Comparison of ENCODE assay signal across 14 mouse cellular contexts in the genomic region with DNA sequence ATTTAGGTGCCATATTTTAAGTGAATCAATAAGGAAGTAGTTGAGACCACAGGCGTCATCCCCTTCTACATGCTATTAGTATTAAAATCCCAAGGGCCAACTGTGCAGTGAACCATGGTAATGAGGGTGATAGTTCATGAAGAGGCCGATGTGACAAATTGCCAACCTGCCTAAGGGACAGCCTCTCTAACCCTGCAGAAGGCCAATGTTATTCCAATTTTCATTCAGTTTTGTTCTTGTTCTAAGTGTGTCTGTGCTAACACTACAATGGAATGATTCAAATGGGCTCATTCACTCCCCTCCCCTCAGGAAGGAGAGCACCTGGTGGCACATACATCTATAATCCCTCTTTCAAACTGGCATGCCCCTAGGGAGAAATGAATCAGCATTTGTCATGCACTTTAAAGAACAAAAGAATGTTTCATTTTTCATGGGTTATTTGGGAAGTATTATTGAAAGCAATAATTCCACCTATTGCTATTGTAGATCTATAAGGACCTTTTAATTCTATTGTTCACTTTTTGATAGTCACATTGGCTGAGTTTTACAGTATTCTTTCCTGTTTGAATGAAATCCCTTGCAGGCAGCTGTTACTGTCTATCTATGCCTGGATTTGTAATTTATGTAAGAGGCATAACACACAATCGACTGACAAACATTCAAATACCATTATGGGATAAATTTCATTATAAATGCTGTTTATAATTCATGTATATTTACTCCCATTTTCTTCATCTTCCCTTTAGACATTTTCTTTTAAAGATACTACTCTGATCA.
A peak's percentile ranks its signal among the peaks of the same experiment; 100 is the strongest.
DNase-seq lines count a peak whose midpoint lies in the region; ATAC-seq lines count a peak whose summit lies in the region.
"Had no signal": no experiment of that assay in that cellular context is flagged by ENCODE, and none has a peak within 500 bp of the region (broad histone marks: within the 10 kb centered on the region; RNA-seq: fewer than 3 reads in every experiment).

No protein-coding gene starts in this region.

- H3K4me2 ChIP-seq in kidney, embryonic 14.5 days (replicated peaks; ENCODE audit: low read depth, low read length), result no peak overlapping the region
- no peak overlapping the region for H3K4me2 ChIP-seq in neural tube, embryonic 12.5 days (replicated peaks)
- H3K4me2 ChIP-seq: lung, embryonic 15.5 days had no signal

- no peak overlapping the region for H3K4me3 ChIP-seq in kidney, embryonic 14.5 days (ENCODE audit: low read length)
- no peak overlapping the region for H3K4me3 ChIP-seq in neural tube, embryonic 12.5 days
- H3K4me3 ChIP-seq: gastrocnemius, adult 2 months; lung, embryonic 15.5 days had no signal

- H3K27me3 ChIP-seq in kidney, embryonic 14.5 days (ENCODE audit: control insufficient read depth, insufficient read depth, low read length), result no peaks in the 10 kb centered on the region
- no peaks in the 10 kb centered on the region for H3K27me3 ChIP-seq in neural tube, embryonic 12.5 days (replicated peaks)
- H3K27me3 ChIP-seq: lung, embryonic 15.5 days had no signal

- DNase-seq in kidney, postnatal 14 days, result no peak
- peak; percentile 4 for DNase-seq in brain, adult 2 months (ENCODE audit: low read depth, low spot score)
- peak; percentile 48 for DNase-seq in forelimb bud, embryonic 11.5 days (ENCODE audit: low read depth, low spot score)
- no peak for DNase-seq in thymus, postnatal 4 days
- no peak for DNase-seq in left cerebral cortex, adult 18-20 months (ENCODE audit: low spot score in 2 of 2)
- no peak for DNase-seq in urinary bladder, postnatal 25 days (ENCODE audit: low spot score)
- DNase-seq: adrenal gland, postnatal 36 days; gastrocnemius, adult 2 months; heart, postnatal 14 days; liver had no signal

- H3K4me1 ChIP-seq in kidney, embryonic 14.5 days (ENCODE audit: control insufficient read depth, insufficient read depth, low read length), result no peaks in the 10 kb centered on the region
- H3K4me1 ChIP-seq in neural tube, embryonic 12.5 days, result peaks cover 6% of the 10 kb centered on the region; the same call in 1 of the 2 replicates
- H3K4me1 ChIP-seq: lung, embryonic 15.5 days had no signal

- no peaks in the 10 kb centered on the region for H3K36me3 ChIP-seq in kidney, embryonic 14.5 days (ENCODE audit: control insufficient read depth, insufficient read depth, low read length)
- no peaks in the 10 kb centered on the region for H3K36me3 ChIP-seq in neural tube, embryonic 12.5 days
- H3K36me3 ChIP-seq: lung, embryonic 15.5 days had no signal

- H3K27ac ChIP-seq in kidney, embryonic 14.5 days (ENCODE audit: low read depth, low read length), result no peak overlapping the region
- H3K27ac ChIP-seq in neural tube, embryonic 12.5 days, result no peak overlapping the region
- H3K27ac ChIP-seq: gastrocnemius, adult 2 months; lung, embryonic 15.5 days had no signal

- WGBS in kidney, embryonic 14.5 days, result 31% methylated on average over 3 of the region's 3 CpGs
- WGBS in neural tube, embryonic 12.5 days, result 8% methylated on average over 3 of the region's 3 CpGs

- no peaks in the 10 kb centered on the region for H3K9me3 ChIP-seq in kidney, embryonic 14.5 days (ENCODE audit: control insufficient read depth, low read length)
- H3K9me3 ChIP-seq in neural tube, embryonic 12.5 days, result no peaks in the 10 kb centered on the region
- H3K9me3 ChIP-seq: lung, embryonic 15.5 days had no signal

- ATAC-seq in kidney, embryonic 14.5 days (ENCODE audit: low FRiP score, low TSS enrichment), result 0 out of 2 replicates have a peak, but pooled peaks have one; percentile 52
- peak; percentile 94 for ATAC-seq in neural tube, embryonic 12.5 days (ENCODE audit: low FRiP score, low read depth)
- ATAC-seq: intestine, embryonic 16.5 days had no signal

- no peak overlapping the region for H3K9ac ChIP-seq in kidney, embryonic 14.5 days (ENCODE audit: low read depth, low read length)
- no peak overlapping the region for H3K9ac ChIP-seq in neural tube, embryonic 12.5 days
- H3K9ac ChIP-seq: lung, embryonic 15.5 days had no signal

Comparison
In these comparisons a context has a peak if more than half of its experiments do, and no peak if none do; other contexts are left out.
1. DNase-seq: peak in brain, adult 2 months (single experiment) and forelimb bud, embryonic 11.5 days (single experiment); none in kidney, postnatal 14 days (single experiment), thymus, postnatal 4 days (single experiment), left cerebral cortex, adult 18-20 months (0 of 2) and urinary bladder, postnatal 25 days (single experiment).